Mouse (Mus musculus) WW6 (cell line): Measurements from ENCODE around the gene Blm.

ENCODE experiments used
- DNase-seq: peaks from one replicate; pipeline ENCODE4 v3.0.0-alpha.2; 2013; ENCODE audit warnings: low read depth, low spot score

Blm gene

DNA sequence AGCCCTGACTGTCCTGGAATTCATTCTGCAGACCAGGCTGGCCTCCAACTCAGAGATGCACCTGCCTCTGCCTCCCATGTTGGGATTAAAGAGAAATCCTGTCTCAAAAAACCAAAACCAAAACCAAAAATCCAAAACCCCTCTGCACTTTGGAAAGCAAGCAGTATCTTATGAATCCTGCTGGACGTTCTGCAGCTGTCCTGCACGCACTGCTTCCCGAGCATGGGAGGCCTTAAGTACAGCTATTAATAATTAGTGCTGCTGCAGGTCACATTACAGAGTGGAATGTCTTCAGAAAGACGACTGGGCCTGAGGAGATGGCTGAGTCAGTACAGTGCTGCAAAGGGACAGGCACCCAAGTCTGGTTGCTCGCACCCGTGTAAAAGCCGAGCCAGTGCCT is 73.0 kb downstream of the Blm start:
- no peak for DNase-seq

DNA sequence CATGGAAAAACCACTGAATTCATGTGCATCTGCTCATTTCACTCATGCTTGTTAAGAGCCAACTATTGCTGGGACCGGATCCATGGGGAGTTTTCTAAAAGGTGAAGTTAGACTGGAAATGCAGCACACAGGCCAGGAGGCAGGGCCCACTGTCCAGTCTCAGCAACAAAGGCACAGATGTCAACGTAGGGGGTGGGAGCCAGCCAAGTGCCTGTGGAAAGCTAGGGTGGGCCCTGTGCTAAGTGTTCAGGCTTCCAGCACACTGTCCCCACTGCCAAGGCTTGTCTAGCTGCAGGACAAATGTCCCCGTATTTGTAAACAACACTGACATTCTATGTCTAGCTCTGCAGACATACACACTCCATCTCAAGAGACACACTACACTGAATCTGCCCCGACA is 74.0 kb downstream of the Blm start:
- DNase-seq: no peak

DNA sequence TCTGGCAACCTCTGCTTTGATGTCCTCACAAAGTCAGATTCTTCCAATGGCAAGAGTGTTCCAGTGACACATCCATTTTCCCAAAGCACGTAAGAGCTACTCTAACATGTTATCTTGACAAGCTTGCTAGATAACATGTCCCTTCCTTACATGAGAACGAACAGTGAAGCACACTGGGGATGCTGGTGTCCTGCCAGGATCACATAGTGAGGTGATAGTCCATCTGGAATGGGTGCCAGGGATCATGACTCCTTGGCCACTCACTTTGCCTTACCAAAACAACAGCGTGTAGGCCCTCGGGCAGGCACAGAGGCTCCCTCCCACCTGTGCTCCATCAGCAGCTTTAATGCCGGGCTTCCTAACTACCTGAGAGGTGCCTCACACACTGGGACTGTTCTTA is 74.7 kb downstream of the Blm start:
- no peak for DNase-seq

DNA sequence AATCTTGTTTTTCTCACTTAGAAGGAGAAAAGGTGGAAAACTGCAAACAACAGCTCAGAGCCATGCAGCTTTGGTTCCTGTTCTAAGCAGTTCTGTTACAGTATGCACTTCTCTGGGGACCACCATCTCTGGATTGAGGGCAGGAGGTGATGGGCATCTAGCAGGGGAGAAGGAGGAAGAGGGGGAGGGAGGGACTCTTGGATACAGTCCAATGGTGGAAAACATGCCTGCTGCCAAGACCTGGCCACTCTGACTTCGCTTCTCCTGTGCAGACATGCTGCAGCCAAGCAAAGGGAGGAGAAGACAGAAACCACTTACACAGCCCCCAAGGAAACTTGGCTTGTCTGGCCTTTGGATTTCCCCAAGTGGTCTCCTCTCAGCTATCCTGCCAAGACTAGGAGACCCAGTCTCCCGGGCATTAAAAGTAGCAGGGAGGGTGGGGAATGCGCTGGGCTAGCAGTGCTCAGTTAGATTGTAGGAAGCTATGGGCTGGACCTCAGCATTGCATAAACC is 77.0 kb downstream of the Blm start:
- DNase-seq: no peak

DNA sequence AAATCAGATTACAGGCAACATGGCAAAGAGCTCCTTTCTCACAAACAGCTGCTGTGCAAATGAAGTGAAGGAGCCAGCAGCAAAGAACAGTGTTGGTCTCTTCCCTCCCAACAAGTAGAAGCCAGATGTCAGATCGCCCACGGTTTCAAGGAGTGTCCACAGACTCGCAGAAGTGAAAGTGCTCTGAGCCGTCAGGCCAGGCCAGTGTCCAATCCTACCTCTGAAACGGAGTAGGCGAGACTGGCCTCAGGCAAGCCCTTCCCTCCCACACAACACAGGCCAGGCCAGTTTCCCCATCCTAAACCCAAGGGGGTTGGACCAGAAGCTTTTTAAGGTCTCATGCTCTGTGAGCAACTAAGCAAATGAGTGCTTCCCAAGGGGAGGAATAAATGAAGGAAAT is 77.7 kb downstream of the Blm start:
- DNase-seq: no peak

DNA sequence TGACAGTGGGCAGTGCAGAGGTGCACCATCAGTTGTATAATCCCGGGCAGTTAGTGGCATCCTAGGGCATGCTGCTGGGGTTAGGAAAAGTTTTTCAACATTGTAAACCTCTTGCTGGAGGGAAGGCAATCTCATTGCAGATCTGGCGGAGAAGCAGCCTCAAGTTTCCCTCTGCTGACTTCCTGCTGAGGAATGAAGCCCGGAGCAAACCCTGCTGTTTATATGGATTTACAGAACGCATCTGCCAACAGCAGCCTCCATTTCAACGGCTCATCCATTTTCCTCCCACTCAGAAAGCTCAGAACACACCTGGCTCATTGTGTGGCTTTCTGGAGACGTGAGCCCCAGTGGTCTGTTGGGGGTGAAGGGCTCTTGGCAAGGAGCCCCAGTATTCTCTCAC is 78.6 kb downstream of the Blm start:
- DNase-seq: no peak

DNA sequence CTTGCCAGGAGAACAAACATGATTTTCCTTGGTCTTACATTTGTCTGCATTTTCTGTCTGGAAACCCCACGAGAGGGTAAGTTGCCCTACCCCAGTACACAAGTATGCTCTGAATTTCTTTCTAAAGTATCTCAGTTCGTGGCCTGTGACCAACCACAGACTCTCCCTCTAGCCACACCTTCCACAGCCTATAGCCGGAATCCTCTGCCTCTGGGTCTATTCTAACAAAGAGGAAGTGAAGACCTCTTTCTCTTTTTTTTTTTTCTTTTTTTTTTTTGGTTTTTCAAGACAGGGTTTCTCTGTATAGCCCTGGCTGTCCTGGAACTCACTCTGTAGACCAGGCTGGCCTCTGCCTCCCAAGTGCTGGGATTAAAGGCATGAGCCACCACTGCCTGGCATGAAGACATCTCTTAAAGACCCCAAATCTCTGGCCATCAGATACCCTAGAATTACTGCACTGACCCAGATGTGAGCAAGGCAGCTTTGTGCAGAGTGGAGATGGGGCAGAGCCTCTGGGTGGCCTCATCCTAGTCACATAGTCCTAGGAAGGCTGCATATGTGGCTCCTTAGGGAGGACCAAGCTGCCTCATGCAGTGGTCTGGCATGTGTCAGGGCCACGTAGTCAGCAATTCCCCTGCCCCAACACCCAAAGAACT is 79.3 kb downstream of the Blm start:
- DNase-seq: no peak

DNA sequence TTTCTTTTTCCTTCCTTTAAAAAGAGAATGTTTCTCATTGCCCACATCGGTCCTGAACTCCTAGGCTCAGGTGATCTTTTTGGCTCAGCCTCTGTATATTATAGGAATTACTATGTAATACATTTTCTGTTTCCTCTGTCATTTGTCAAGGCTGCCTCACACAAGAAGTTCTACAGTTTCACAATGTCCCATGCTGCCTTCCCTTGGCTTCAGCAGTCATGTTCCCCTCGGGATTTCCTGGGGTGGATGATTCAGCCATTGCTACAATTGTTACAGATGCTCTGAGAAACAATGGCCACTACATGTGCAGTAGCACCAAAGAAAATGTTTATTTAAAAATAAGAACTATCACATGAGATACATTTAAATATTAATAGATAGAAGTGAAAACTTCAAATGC is 80.1 kb downstream of the Blm start:
- DNase-seq: no peak

DNA sequence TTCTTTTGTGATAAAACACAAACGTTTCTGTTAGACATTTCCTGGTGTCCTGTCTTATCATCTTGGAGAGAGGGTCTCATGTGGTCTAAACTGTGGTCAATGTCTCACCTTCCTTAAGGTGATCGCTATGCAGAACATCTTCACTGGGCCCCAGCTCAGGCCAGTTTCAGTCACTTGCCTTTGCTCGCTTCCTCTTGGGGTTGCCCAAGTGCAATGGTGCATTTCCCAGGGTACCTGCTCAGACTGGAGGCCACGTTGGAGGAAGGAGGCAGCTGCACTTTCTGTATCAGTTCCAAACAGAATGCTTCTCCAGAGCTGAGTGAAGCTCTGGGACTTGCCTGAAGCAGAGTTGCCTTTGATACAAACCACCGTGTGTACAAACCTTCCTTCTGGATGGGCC is 80.9 kb downstream of the Blm start:
- DNase-seq: no peak

DNA sequence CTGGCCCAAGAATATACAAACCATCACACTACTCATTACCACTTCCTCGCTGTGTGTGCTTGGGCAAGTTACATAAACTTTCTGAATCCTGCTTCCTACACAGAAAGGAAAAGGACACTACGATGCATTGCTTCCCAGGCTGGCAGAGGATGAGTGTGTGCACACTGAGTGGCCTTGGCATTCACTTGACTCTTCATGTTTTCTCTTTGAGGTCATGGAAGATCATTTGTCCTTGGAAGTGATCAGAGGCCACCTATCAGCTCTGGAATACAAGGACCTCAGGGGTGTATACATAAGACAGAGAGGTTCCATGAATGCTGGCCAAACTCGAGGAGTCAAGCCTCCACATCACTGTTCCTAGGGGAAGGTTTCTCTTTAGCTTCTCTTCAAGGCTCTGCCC is 81.8 kb downstream of the Blm start:
- no peak for DNase-seq

DNA sequence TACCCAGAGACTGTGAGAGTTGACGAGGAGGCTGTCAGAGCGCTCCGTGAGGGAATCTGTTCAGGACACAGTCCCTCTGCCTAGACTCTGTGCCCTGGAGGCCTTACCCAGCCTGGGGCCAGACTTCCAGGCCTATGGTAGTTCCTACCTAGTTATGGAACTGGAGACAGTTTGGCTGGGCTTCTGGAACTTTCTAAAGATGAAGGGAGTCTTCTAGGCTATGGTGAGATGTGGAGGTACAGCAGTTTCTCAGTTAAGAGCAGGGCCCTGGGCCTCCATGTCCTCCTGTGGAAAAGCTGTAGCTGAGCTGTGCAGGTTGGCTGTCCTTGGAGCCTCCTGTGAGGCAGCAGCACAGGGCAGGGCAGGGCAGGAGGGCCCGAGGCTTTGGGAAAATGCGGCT is 82.7 kb downstream of the Blm start:
- no peak for DNase-seq

DNA sequence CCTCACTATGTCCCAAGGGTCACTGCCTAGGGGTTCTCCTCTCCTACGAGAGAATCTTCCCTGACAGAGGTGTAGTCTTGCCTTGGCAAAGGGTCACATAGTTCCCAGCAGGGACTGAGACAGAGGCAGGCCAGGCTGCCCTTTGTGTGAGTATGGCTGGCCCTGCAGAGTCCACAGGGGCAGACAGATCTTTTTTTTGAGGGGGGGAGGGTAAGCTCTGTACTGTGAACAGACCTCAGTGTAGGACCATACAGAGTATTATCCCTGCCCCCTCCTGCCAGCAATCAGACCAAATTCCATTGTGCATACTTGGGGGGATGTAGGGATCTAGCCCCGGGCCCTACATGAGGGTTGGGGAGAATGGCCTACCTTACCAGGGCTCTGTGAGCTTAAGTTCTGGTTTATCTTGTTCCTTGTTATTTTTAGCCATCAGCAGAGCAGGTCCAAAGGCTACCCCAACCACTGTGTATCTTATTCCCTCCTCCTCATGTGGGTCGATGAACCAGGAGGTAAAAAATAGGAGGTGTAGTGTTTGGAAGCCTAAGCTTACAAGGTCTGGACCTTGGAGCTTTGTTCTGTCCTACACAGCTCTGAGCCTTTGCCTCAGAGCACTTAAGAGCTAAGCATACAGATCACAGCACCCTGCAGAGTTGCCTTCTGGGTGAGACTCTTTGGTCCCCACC is 83.2 kb downstream of the Blm start:
- no peak for DNase-seq

DNA sequence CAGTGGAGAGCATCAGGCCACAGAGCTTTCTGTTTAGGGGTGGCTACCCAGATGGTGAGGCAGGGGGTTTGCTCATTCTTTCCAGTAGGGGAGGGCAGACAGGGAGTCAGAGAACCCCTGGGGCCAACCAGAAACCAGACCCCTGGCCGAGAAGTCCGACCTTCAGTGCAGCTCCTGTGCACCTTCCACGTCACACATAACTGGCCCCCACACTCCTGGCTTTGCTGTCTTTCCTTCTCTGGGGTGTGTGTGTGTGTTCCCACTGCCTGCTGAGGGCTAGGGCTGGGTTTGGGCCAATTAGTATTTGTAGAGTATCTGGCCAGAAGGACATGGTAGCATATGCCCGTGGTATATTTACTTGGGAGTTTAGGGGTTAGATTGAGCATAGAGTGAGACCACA is 84.6 kb downstream of the Blm start:
- no peak for DNase-seq

DNA sequence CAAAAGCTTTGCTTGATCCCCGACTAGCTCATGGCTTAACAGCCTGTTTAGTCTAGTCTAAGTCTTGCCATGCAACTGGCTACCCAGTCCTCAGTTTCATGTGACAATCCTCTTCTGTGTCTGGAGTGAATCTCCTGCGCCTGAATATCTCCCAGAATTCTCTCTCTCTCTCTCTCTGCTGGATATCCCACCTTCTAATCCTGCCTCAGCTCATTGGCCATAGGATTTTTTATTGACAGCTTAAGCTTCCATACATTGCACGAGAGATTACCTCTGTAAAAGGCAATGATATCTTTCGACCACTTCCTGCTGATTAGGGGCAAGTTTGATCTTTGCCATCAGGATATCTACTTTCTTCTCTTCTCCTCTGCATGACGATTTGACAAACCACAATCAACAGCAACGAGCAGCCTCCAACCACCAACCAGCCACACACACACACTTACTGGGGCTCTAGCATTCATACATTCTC is 85.3 kb downstream of the Blm start:
- DNase-seq: no peak

DNA sequence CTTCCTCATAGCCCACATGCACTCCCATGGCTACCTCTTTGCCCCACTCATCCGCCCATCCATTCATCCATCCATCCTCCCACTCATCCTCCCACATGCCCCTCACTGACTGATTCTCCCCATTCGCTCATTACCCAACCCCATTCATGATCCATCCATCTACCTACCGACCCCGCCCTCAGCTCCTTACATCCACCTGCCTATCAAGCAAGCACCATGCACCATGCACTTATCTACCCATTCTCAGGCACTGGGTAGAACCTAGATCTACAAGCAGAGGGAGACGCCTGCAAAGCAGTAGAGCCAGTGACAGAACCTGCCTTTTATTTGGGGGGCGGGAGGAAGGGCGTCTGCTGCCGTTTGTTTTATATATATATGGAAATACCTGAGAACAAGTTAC is 87.6 kb downstream of the Blm start:
- no peak for DNase-seq

DNA sequence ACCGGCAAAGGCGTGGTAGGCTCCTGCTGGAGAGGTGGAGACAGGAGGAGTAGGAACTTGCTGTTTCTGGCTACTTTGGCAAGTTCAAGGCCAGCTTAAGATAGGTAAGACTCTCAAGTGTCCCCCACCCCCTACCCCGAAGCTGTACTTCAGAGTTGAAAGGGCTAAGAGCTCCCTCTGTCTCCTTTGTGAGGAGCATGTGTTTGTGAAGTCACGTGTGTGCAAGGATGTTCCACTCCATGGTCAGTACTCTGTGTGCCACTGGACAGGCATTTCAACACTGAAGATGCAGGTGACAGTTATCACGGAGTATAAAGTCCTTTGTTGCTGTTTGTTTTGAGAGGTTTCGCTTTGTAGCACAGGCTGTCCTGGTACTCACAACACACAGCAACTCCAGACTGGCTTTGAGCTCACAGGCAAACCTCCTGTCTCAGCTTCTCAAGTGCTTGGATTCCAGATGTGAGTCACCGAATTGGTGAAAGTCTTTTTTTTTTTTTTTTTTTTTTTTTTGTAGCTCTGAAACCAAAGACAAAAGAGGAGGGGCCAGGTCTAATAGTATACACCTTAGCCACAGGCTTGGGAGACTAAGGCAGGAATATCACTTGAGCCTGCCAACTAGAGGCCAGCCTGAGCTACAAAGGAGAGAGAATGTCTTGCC is 88.6 kb downstream of the Blm start:
- no peak for DNase-seq

DNA sequence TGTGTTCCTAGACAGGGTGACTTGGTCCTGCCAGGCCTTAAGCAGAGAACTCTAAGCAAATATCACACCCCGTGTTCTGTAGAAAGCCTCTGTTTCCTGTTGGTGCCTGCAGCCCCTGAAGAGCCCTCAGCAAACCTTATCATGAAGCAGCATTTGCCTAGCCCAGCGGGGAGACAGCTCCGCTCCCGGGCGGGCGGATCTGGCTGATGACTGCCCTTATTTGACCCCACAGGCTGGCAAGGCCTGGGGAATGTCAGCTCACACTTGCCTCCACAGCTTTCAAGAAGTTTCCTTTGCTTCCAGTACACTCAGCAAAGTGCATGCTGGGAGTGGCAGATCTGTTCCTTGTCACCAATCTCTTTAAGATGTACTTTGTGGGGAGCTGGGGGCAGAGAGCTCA is 89.4 kb downstream of the Blm start:
- DNase-seq: no peak

DNA sequence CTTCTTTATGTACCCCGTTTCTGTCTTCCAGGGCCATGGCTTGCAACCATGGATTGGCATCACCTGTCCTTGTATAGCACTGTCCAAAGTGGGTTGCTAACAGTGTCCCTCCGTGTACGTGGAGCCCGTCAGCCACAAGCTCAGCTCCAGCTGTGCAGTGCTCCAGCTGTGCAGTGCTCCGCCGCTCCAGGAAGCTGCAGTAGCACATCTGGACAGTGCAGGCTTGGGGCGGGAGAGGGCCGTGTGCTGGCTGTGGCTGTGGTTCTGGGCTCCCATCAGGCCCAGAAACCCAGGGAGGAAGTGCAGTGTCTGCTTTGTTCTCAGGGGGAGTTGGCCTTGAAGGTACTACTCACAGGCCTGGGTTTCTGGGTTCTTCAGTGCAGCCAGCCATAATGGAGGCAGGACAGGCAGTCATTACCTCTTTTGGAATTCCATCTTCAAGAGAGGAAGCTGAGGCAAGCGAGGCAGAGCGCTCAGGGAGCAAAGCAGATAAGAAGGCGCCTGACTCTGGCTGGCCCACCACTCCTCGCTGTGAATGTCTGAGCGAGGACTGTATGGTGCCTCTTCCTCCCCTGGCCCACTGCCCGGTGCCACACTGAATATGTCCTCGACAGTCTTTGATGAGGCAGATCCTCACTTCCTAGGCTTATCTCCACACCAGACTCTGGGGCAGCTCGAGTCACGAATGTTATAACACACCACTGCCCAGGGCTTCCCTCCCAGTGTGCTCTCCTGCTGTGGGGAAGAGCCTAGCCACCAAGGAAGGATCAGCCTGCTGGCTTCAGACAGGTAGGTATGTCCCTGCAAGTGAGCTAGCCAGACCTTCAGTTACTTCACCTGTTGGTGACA is 90.3 kb downstream of the Blm start:
- DNase-seq: no peak

DNA sequence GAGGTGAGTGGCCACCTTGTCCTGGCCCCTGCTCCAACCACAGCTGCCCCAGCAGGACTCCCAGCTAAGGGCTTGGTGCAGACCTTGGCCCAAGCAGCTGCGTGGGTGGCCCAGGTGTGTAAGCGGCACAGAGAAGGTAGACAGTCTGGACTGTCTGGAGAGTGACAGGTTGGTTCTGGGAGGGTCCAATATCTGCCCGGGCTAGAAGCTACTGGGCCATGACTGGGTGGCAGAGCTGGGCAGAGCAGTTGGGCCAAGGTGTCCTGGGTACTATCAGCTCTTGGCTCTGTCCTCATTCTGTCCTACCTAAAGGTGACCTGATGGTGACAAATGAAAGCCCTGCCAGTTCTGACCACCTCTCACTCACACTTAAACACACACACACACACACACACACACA is 91.8 kb downstream of the Blm start:
- no peak for DNase-seq

DNA sequence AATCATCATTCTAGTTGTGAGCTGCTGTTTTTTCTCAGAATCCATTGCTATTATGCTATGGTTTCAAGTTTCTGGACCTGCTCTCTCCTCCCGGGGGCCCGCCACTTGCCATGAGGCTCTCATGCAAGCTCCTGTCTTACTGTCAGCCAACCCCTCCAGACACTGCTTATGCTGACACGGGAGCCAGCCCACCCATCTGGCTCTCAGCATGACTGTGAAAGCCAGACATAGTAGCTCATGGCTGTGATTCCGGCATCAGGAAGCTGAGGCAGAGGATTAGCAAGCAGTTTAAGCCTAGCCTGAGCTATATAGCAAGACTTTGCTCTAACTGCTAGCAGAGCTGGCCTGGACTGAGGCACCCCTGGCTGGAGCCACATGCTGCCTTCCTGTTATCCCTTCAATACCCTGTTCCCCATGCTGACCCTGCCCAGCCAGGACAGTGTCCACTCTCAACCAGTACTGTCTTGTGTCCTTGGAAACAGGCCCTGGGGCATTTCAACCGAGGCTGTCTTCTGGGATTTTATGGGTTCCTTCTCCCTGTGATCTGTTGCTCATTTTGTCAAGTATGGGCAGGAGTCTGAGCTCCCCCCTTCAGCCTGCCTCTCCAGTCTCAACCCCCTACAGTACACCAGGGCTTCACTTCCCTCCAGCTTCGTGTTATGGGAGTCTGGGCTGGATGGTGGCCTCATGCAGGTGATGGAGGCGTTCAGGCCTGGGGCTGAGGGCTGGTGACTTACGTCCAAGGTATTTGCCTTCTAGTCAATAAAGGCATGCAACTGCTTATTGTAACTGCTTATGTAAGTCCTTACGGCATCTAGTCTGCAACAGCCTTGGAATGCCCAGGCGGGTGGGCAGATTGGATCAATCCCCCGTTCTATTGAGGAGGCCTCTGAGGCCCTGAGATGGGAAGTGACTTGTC is 92.7 kb downstream of the Blm start:
- no peak for DNase-seq

DNA sequence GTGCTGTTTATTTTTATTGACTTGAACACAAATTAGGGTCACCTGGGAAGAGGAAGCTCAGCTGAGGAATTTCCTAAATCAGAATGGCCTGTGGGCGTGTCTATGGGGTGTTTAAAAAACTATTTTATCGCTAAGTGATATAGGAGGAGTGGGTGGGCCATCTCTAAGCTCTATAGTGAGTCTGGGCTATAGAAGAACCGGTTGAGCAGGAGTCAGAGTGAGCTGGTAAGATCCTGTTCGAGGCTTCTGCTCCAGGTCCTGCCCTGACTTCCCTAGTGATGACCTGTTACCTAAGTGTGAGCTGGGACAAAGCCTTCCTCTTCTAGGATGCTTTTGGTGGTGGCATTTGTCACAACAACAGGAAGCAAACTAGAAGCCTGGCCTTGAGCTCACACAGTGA is 94.2 kb downstream of the Blm start:
- no peak for DNase-seq
